Mouse (Mus musculus) C3H10T1/2 (cell line): ENCODE measurements around the gene Pcif1. TPM values are rescaled to one million over a fixed set of nuclear protein-coding genes. Genes with fewer than 3 reads are reported as not detected.

ENCODE experiments used
- polyA plus RNA-seq, 2 experiments: library from polyadenylated mRNA; unstranded; fragments of >200 nt; fragmentation: generic; extraction: Trizol; gene quantifications; one replicate each; pipeline ENCODE4 v1.2.1; 2012; ENCODE audit warnings: missing spikeins in 2 of 2

Pcif1 gene
- polyA plus RNA-seq = 10 to 100 TPM; 56.7 to 65.1 TPM

DNA sequence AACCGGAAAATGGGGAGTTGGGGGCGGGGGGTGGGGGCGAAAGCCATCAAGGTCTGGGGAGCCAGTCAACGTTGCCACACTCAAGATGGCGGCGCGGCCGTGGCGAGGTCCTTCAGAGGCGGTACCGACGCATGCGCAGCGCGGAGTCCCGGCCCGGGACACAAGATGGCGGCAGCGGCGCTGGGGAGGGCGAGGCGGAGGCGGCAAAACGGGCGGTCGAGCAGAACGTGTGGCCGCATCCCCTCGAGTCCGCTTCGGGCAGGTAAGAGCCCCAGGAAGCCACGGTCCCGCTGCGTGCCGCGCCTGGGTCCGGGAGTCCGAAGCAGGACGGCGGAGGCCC, at the start of gene Pcif1:
TSS of gene Pcif1 (plus strand) at position 77 of the 340 bp plus-strand sequence.

DNA sequence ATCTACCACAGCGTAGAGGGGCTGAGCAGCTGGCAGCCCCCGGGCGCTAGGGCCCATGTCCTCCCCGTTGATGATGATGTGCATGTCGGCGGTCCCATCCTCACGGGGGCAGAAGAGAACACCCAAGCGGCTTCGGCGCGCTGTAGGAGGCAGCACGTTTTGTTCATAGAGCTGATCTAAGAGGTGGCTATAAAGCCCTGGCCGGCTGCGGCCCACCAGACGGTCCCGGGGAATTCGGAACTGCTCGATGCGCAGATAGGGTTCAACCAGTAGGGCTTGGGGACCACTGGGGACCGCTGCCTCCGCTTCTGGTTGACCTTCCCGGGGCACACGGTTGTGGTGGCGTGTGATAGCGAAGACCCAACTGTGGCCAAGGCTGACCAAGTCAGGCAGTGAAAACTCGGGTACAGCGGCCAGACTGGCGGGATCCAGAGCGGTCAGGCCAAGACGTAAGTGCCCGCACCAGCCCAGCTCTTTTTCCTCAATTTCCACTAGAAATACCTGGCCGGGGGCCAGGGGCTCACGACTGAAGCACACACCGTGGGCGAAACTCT, 46.3 kb upstream of the Pcif1 start, which contains the start of gene Ctsa:
TSS of gene Ctsa (plus strand) at position 126 of the 554 bp plus-strand sequence.

DNA sequence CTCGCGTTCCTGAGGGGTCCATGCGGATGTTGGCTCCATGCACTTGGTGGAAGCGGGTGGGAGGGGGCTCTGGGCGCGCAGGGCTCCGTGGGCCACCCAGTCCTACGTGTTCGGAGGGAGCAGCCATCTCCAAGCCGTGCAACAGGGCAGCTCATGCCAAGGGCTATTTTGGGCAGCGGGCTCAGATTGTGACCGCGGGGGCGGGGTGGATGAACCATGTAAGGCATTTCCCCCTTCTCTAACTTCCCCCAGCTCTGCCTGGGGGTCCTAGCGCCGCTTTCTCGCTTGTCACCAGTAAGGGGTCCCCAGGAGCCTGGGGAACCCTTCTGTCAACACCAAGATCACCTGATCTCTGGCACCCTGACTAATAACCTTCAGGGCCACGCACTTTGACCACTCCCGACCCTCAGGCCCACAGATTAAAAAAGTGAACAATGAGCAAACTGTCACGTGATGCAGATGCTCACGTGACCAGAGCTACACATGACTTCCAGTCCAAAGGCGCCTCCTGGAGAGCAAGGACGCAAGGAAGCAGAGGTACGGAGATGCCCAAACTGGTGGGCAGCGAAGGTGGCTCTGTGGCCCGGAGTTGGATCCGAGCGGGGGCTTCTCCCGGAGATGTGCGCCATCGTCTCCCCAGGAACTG, 45.7 kb upstream of the Pcif1 start, which contains the start of gene Neurl2:
TSS of gene Neurl2 (minus strand) at position 143 of the 646 bp plus-strand sequence.

DNA sequence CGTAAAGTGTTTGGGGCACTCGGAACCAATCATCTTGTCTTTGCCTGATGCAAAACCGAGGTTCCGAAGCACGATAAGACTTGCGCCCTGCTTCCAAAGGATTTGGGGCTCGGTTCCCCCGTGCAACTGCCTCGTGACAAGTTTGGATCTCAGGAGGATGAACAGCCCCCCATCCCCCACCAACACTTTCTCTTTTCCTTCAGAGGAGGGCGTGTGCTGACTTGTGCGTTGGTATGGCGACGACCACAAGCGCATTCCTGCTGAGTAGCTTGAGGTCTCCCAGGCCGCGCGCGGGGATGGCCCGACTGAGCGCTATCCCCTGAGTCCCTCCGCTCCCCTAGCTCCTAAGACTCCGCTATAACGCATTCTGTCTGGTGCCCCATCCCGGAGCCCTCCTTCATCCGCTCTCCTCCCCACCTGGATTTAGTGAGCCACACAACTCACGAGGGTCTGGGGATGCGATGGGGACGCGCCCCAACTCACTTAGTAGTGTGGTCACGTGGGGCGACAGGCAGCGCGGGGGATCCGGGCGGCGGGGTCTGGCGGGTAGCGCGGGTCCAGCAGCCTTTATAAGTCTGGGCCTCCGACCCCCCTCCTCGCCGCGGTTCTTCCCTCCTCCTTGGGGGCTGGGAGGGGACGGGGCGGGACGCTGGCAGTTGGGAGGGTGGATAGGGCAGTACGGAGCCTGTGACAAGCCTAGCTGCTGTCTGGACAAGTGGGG, 21.8 kb upstream of the Pcif1 start, which contains the start of gene Pltp:
TSS of gene Pltp (minus strand) at position 611 of the 721 bp plus-strand sequence.

DNA sequence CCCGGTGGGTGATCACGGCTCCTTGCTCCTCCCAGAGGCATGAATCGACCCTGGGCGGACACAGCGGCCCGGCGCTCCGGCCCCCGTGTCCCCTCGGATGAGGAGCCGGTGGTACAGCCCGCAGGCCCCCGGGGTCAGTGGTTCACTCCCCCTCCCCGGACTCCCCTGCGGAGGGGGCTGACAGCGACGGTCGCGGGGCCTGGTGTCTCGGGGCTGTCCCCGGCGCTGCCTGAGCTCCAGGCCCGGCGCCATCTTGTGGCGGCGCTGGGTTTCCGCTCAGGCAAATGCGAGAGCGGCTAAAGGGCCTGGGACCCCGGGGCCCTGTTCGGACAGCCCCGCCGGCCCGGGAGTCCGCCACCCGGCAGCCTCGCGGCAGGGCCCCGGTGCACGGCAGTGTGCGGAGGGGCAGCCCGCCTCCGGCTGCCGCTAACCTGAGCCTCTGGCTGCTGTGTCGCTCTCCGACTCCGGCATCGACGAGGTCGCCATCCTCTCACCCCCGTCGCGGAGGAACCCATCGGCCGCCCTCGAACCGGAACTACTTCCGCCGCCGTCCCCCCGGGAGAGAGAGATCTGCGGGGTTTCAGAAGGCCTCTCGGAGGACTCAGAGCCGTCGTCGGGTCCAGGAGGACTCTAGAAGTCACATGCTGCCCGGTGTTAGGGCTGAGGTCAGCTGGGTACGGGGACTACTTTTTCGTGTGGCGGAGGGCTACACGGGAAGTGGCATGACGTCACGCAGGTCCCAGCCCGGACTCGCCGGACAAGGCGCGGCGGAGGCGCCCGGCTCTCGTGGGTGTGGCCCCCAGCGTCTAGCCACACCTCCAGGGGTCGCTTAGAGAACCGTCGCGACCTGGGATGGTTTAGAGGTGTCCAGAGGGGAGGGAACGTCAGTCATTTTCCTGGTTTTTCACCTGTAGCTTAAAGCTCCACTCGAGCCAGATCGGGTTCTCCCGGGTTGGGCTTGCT, 32.3 kb downstream of the Pcif1 start, which contains the start of gene Zfp335:
TSS of gene Zfp335 (minus strand) at position 672 of the 963 bp plus-strand sequence.

DNA sequence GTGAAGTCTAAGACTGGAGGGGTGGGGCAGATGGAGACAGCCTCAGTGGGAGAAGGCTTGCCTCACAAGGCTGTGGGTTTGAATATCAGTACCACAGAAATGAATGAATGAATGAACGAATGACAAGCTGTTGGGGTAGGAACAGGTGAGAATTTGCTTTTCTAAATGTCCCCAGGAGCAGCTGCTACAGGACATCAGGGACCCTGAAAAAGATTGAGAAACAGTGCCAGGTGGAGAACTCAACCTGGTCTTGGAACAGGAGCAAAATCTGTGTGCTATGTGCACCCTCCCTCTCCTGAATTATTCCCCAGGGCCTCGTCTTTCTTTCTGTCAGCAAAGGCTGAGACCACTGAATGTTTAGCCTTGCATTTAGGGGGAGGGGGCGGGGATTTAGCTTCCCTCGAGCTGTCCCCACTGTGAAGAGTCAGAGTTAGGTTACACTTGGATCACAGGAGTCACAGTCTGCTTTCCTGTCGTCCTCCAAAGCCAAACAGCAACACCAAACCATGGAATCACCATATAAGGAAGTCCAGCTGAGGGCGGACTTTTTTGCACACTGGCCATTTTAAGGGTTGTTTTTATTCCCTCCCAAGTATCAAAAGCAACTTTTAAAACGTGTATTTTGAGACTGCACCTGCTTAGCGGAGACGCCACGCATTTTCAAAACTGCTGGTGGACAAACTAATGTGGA, 61.2 kb downstream of the Pcif1 start, which contains the start of gene Mmp9:
TSS of gene Mmp9 (plus strand) at position 641 of the 691 bp plus-strand sequence.

Other genes starting within 250 kb of the Pcif1 start
- gene Wfdc16, start 240.5 kb upstream of the Pcif1 start, polyA plus RNA-seq = not detected
- gene Wfdc10, start 223.3 kb upstream of the Pcif1 start, polyA plus RNA-seq = not detected
- gene Wfdc9, start 222.7 kb upstream of the Pcif1 start, polyA plus RNA-seq = not detected
- not detected for gene Wfdc11, start 205.2 kb upstream of the Pcif1 start, polyA plus RNA-seq
- under 1 TPM in 1 of 2 experiments, not detected in 1; 0.04 TPM for gene Wfdc13, start 194.2 kb upstream of the Pcif1 start, polyA plus RNA-seq
- not detected for gene Spint4, start 180.8 kb upstream of the Pcif1 start, polyA plus RNA-seq
- gene Spint5, start 164.0 kb upstream of the Pcif1 start, polyA plus RNA-seq = not detected
- gene Wfdc3, start 133.4 kb upstream of the Pcif1 start, polyA plus RNA-seq = 1 to 10 TPM in 1 of 2 experiments, under 1 TPM in 1; 0.27 to 1.1 TPM
- gene Dnttip1, start 133.3 kb upstream of the Pcif1 start, polyA plus RNA-seq = 10 to 100 TPM; 55.3 to 58.9 TPM
- 100 to 1,000 TPM; 116 to 219 TPM for gene Ube2c, start 109.4 kb upstream of the Pcif1 start, polyA plus RNA-seq
- gene Tnnc2, start 99.3 kb upstream of the Pcif1 start, polyA plus RNA-seq = under 1 TPM in 1 of 2 experiments, not detected in 1; 0.19 TPM
- gene Snx21, start 93.5 kb upstream of the Pcif1 start, polyA plus RNA-seq = 10 to 100 TPM; 29.7 to 50.1 TPM
- gene Acot8, start 74.4 kb upstream of the Pcif1 start, polyA plus RNA-seq = 10 to 100 TPM; 10.7 to 19.9 TPM
- gene Zswim3, start 74.2 kb upstream of the Pcif1 start, polyA plus RNA-seq = 1 to 10 TPM; 2.1 to 4.9 TPM
- 10 to 100 TPM in 1 of 2 experiments, 1 to 10 TPM in 1; 9.1 to 10.1 TPM for gene Zswim1, start 56.6 kb upstream of the Pcif1 start, polyA plus RNA-seq
- under 1 TPM in 1 of 2 experiments, not detected in 1; 0.26 TPM for gene Spata25, start 50.8 kb upstream of the Pcif1 start, polyA plus RNA-seq
- gene Ctsa, start 46.4 kb upstream of the Pcif1 start, polyA plus RNA-seq = 100 to 1,000 TPM in 1 of 2 experiments, 10 to 100 TPM in 1; 94.4 to 205 TPM
- 1 to 10 TPM; 2.4 to 6.6 TPM for gene Neurl2, start 45.8 kb upstream of the Pcif1 start, polyA plus RNA-seq
- gene Pltp, start 21.6 kb upstream of the Pcif1 start, polyA plus RNA-seq = 100 to 1,000 TPM in 1 of 2 experiments, 10 to 100 TPM in 1; 16.6 to 130 TPM
- gene Zfp335, start 32.5 kb downstream of the Pcif1 start, polyA plus RNA-seq = 10 to 100 TPM in 1 of 2 experiments, 1 to 10 TPM in 1; 4.1 to 11.3 TPM
- 10 to 100 TPM in 1 of 2 experiments, under 1 TPM in 1; 0.49 to 19.7 TPM for gene Mmp9, start 61.5 kb downstream of the Pcif1 start, polyA plus RNA-seq
- gene Slc12a5, start 81.5 kb downstream of the Pcif1 start, polyA plus RNA-seq = 1 to 10 TPM in 1 of 2 experiments, under 1 TPM in 1; 0.12 to 1.1 TPM
- 10 to 100 TPM; 11.6 to 29.5 TPM for gene Ncoa5, start 155.6 kb downstream of the Pcif1 start, polyA plus RNA-seq
- gene Cd40, start 176.3 kb downstream of the Pcif1 start, polyA plus RNA-seq = not detected
- gene 1700025C18Rik, start 211.4 kb downstream of the Pcif1 start, polyA plus RNA-seq = not detected